16 mouse cellular contexts compared by ENCODE assay signal in the genomic region with DNA sequence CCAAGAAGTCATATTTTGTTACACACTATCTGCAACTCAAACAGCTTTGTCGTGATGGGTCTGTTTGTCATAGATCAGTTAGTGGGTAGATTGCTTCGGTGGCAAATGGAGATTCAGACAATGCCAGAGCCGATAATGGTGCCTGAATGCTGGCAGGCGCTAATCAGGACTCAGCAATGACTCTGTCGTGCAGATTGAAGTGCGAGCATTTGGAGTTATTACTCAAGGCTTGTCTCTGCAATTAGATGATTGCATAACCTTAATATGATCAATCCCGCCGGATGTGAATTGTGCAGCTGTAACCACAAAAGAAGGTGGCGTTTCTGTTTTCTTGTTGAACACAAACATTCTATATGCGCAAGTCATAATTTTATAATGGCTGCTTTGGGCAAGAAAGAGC.
"Had no signal": no experiment of that assay in that cellular context is flagged by ENCODE, and none has a peak within 500 bp of the region (broad histone marks: within the 10 kb centered on the region; RNA-seq: fewer than 3 reads in every experiment).

No protein-coding gene starts in this region.

- H3K4me3 ChIP-seq: layer of hippocampus, adult 2 months; limb, embryonic 10.5 days; limb, embryonic 13.5 days; liver, embryonic 13.5 days; stomach, embryonic 15.5 days had no signal

- H3K4me2 ChIP-seq: limb, embryonic 13.5 days; liver, embryonic 13.5 days; midbrain, embryonic 11.5 days; stomach, embryonic 15.5 days had no signal

- H3K9me3 ChIP-seq: limb, embryonic 10.5 days; limb, embryonic 13.5 days; liver, embryonic 13.5 days; stomach, embryonic 15.5 days had no signal

- DNase-seq: kidney, adult 18-20 months; kidney, adult 9 months; kidney, postnatal 14 days; kidney, postnatal 4 days; liver; liver, embryonic 13.5 days; lung, adult 2 months; midbrain, embryonic 14.5 days; thymus, postnatal 25 days had no signal

- H3K9ac ChIP-seq: limb, embryonic 13.5 days; liver, embryonic 13.5 days; stomach, embryonic 15.5 days had no signal

- H3K36me3 ChIP-seq: limb, embryonic 10.5 days; limb, embryonic 13.5 days; liver, embryonic 13.5 days; stomach, embryonic 15.5 days had no signal

- H3K27ac ChIP-seq: layer of hippocampus, adult 2 months; limb, embryonic 10.5 days; limb, embryonic 13.5 days; liver, embryonic 13.5 days; macrophage; stomach, embryonic 15.5 days had no signal

- H3K27me3 ChIP-seq: liver, embryonic 13.5 days; stomach, embryonic 15.5 days had no signal

- ATAC-seq: intestine, embryonic 16.5 days had no signal
